ENCODE assay signal across 20 mouse cellular contexts in genomic region chr10:125944762-125945504, GRCm38 (mm10). TPM values are rescaled to one million over a fixed set of nuclear protein-coding genes. Genes with fewer than 3 reads are reported as not detected.
DNase-seq lines count a peak whose midpoint lies in the region; ATAC-seq lines count a peak whose summit lies in the region.
"Had no signal": no experiment of that assay in that cellular context is flagged by ENCODE, and none has a peak within 500 bp of the region (broad histone marks: within the 10 kb centered on the region; RNA-seq: fewer than 3 reads in every experiment).

No protein-coding gene starts in this region.

- no peaks in the 10 kb centered on the region for H3K9me3 ChIP-seq in kidney, embryonic 14.5 days (ENCODE audit: control insufficient read depth, low read length)
- no peaks in the 10 kb centered on the region for H3K9me3 ChIP-seq in midbrain, embryonic 12.5 days
- H3K9me3 ChIP-seq in midbrain, embryonic 15.5 days: no peaks in the 10 kb centered on the region
- H3K9me3 ChIP-seq in intestine, embryonic 15.5 days: no peaks in the 10 kb centered on the region
- H3K9me3 ChIP-seq: embryonic facial prominence, embryonic 15.5 days; forebrain, embryonic 10.5 days; heart, embryonic 12.5 days; hindbrain, embryonic 10.5 days; hindbrain, embryonic 15.5 days had no signal

- H3K9ac ChIP-seq in kidney, embryonic 14.5 days (ENCODE audit: low read depth, low read length): no peak overlapping the region
- H3K9ac ChIP-seq in midbrain, embryonic 12.5 days (replicated peaks): no peak overlapping the region
- no peak overlapping the region for H3K9ac ChIP-seq in midbrain, embryonic 15.5 days
- no peak overlapping the region for H3K9ac ChIP-seq in intestine, embryonic 15.5 days
- H3K9ac ChIP-seq: embryonic facial prominence, embryonic 15.5 days; heart, embryonic 12.5 days; hindbrain, embryonic 15.5 days had no signal

- H3K27me3 ChIP-seq in kidney, embryonic 14.5 days (ENCODE audit: control insufficient read depth, insufficient read depth, low read length): no peaks in the 10 kb centered on the region
- peaks cover 3% of the 10 kb centered on the region for H3K27me3 ChIP-seq in midbrain, embryonic 12.5 days
- H3K27me3 ChIP-seq in midbrain, embryonic 15.5 days (replicated peaks): no peaks in the 10 kb centered on the region
- no peaks in the 10 kb centered on the region for H3K27me3 ChIP-seq in intestine, embryonic 15.5 days (replicated peaks)
- H3K27me3 ChIP-seq: embryonic facial prominence, embryonic 15.5 days; hindbrain, embryonic 15.5 days had no signal

- no peak for DNase-seq in kidney, postnatal 14 days
- peak; percentile 43 for DNase-seq in retina, postnatal 1 day
- no peak for DNase-seq in right cerebral cortex, postnatal 36 days (ENCODE audit: low spot score in 2 of 2)
- DNase-seq in gastrocnemius, postnatal 36 days: no peak
- DNase-seq: adrenal gland, adult 2 months; cerebellum, adult 11 months; cerebellum, adult 8-10 months; cerebellum, postnatal 14 days; heart, adult 2 months had no signal

- peaks cover 12% of the 10 kb centered on the region for H3K4me1 ChIP-seq in kidney, embryonic 14.5 days (ENCODE audit: control insufficient read depth, insufficient read depth, low read length)
- peaks cover 24% of the 10 kb centered on the region for H3K4me1 ChIP-seq in midbrain, embryonic 12.5 days
- H3K4me1 ChIP-seq in midbrain, embryonic 15.5 days: peaks cover 18% of the 10 kb centered on the region
- H3K4me1 ChIP-seq in intestine, embryonic 15.5 days (replicated peaks): 0 out of 2 replicates have a peak, but pooled peaks cover 3% of the 10 kb centered on the region

- WGBS in kidney, embryonic 14.5 days: 48% methylated on average over 11 of the region's 11 CpGs
- WGBS in midbrain, embryonic 12.5 days: 34% methylated on average over 11 of the region's 11 CpGs
- 40% methylated on average over 11 of the region's 11 CpGs for WGBS in midbrain, embryonic 15.5 days
- WGBS in intestine, embryonic 15.5 days: 61% methylated on average over 11 of the region's 11 CpGs

- intact Hi-C loops in gastrocnemius, postnatal 36 days (cut with DNase I): no loop called here

- no peak overlapping the region for H3K27ac ChIP-seq in kidney, embryonic 14.5 days (ENCODE audit: low read depth, low read length)
- H3K27ac ChIP-seq in midbrain, embryonic 12.5 days (replicated peaks): no peak overlapping the region
- no peak overlapping the region for H3K27ac ChIP-seq in midbrain, embryonic 15.5 days
- H3K27ac ChIP-seq in intestine, embryonic 15.5 days: no peak overlapping the region
- H3K27ac ChIP-seq: embryonic facial prominence, embryonic 15.5 days; forebrain, embryonic 10.5 days; heart, adult 2 months; hindbrain, embryonic 10.5 days; hindbrain, embryonic 15.5 days had no signal

- no peak overlapping the region for H3K4me2 ChIP-seq in kidney, embryonic 14.5 days (replicated peaks; ENCODE audit: low read depth, low read length)
- no peak overlapping the region for H3K4me2 ChIP-seq in midbrain, embryonic 12.5 days (replicated peaks)
- no peak overlapping the region for H3K4me2 ChIP-seq in midbrain, embryonic 15.5 days
- no peak overlapping the region for H3K4me2 ChIP-seq in intestine, embryonic 15.5 days (replicated peaks)
- H3K4me2 ChIP-seq: embryonic facial prominence, embryonic 15.5 days; heart, embryonic 12.5 days; hindbrain, embryonic 15.5 days had no signal

- H3K4me3 ChIP-seq in kidney, embryonic 14.5 days (ENCODE audit: low read length): no peak overlapping the region
- H3K4me3 ChIP-seq in midbrain, embryonic 12.5 days: no peak overlapping the region
- no peak overlapping the region for H3K4me3 ChIP-seq in midbrain, embryonic 15.5 days
- no peak overlapping the region for H3K4me3 ChIP-seq in intestine, embryonic 15.5 days (replicated peaks)
- H3K4me3 ChIP-seq: embryonic facial prominence, embryonic 15.5 days; erythroblast, embryonic 14.5 days; forebrain, embryonic 10.5 days; heart, adult 2 months; heart, embryonic 12.5 days; hindbrain, embryonic 10.5 days; hindbrain, embryonic 15.5 days had no signal

- peak; percentile 66; the same call in 1 of the 2 replicates for ATAC-seq in kidney, embryonic 14.5 days (ENCODE audit: low FRiP score, low TSS enrichment)
- ATAC-seq in midbrain, embryonic 12.5 days (ENCODE audit: low FRiP score, low read depth): 0 out of 2 replicates have a peak, but pooled peaks have one; percentile 16
- ATAC-seq in midbrain, embryonic 15.5 days (replicated peaks): no peak
- ATAC-seq in intestine, embryonic 15.5 days: peak; percentile 24; the same call in 1 of the 2 replicates
- ATAC-seq: forebrain, embryonic 14.5 days had no signal

- H3K36me3 ChIP-seq in kidney, embryonic 14.5 days (ENCODE audit: control insufficient read depth, insufficient read depth, low read length): no peaks in the 10 kb centered on the region
- H3K36me3 ChIP-seq in midbrain, embryonic 12.5 days: no peaks in the 10 kb centered on the region
- no peaks in the 10 kb centered on the region for H3K36me3 ChIP-seq in midbrain, embryonic 15.5 days (replicated peaks)
- H3K36me3 ChIP-seq in intestine, embryonic 15.5 days: no peaks in the 10 kb centered on the region
- H3K36me3 ChIP-seq: embryonic facial prominence, embryonic 15.5 days; forebrain, embryonic 10.5 days; heart, embryonic 12.5 days; hindbrain, embryonic 10.5 days; hindbrain, embryonic 15.5 days had no signal

RNA-seq across cellular contexts. Expression of gene Lrig3, which starts 21.0 kb away (rescaled TPM):
- polyA plus RNA-seq in kidney, embryonic 14.5 days (2014; fragmentation: Nextera tagmentation; extraction: Ambion mirVana): 25.7 and 30.1 TPM in 2 replicates
- polyA plus RNA-seq in midbrain, embryonic 12.5 days (2016; fragmentation: Nextera tagmentation; extraction: Ambion mirVana): 11.7 and 15.4 TPM in 2 replicates
- 4.0 and 4.1 TPM in 2 replicates for polyA plus RNA-seq in midbrain, embryonic 15.5 days (2015; fragmentation: Nextera tagmentation; extraction: Ambion mirVana)
- 13.7 and 14.8 TPM in 2 replicates for polyA plus RNA-seq in intestine, embryonic 15.5 days (2015; fragmentation: Nextera tagmentation; extraction: Ambion mirVana)
- total RNA-seq in gastrocnemius, postnatal 36 days (2021): 1 to 10 TPM; 2.9 to 6.3 TPM
- polyA plus RNA-seq: erythroblast, embryonic 14.5 days had no signal
